Mouse (Mus musculus) right cerebral cortex, postnatal 36 days (tissue): ENCODE data around the gene Tsn.

ENCODE experiments used
- DNase-seq, 2 experiments: peaks; one replicate each; pipeline ENCODE4 v3.0.0; 2022; ENCODE audit warnings: low spot score in 2 of 2, mixed read lengths in 1 of 2

The Tsn gene

GRCm38 (mm10) chr1:118311622-118312326, at the start of gene Tsn:
Tsn (minus strand) TSS chr1:118311739.
- DNase-seq, result no peak

DNA sequence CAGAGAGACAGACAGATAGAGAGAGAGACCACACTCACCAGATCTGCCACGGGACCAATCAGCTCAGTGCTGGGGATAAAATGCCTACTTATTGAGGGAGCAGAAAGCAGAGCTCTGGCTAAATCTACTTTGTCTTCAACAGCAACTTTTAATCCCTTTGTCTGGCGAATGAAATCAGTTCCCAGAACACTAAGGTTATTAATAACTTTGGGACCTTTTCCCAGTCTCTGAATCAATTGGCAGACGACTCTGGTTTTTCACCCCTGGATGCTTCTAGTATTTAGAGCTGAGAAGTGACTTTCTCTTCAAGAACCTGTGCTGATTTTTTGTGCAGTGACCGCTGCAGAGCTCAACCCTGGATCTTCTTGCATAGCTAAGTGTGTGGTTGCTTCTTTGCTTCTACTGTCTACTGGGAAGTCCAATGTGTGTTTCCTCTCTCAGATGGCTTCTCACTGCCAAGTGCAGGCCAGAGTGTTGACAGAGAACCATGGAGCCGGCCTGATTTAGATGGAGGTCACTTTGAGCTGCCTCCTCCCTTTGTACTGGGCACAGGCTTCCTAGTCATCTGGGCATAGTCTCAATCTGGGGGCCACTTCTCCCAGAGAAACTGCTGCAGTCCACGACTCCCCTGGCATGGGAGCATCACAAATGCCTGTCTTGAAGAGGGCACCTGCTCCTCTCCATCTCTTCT, 47.7 kb upstream of the Tsn start:
- DNase-seq, result no peak

DNA sequence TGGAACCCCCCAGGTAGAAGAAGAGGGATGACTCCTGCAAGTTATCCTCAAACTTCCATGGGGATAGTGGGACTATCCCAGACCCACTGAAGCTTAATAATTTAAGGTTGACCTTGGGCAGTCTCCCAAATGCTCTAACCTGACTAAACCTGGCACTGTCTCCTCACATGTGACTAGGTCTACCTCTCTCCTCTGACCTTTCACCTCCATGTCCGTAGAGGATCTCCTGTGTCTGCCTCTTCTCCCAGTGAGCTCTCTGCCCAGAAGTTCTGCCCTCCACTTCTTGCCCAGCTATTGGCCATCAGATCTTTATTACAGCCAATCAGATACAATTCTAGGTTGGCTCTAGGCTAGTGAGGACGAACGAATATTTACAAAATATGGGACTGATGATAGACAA, 38.4 kb upstream of the Tsn start:
- DNase-seq, result no peak

GRCm38 (mm10) chr1:118343649-118344435, 32.3 kb upstream of the Tsn start:
- no peak for DNase-seq

GRCm38 (mm10) chr1:118337921-118338320, 26.4 kb upstream of the Tsn start:
- peak in 1 of 2 experiments; percentile 18 for DNase-seq

DNA sequence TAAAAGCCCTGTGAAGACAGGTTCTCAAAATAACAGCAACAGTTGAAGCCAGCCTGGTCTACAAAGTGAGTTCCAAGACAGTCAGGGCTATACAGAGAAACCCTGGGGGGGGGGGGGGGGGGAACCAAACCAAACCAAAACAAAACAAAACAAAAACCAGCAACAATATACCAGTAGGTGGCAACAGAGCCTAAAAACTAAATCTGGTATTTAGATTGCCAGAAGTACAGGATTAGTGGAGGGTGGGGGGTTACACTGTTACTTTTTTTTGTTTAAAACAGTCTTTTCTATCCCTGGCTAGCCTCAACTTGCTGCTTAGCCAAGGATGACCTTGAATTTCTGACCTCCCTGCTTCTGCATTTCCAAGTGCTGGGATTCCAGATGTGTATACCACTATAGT, 24.3 kb upstream of the Tsn start:
- DNase-seq, result no peak

- DNase-seq, result no peak
Measured at GRCm38 (mm10) chr1:118334749-118335713, 23.5 kb upstream of the Tsn start.

DNA sequence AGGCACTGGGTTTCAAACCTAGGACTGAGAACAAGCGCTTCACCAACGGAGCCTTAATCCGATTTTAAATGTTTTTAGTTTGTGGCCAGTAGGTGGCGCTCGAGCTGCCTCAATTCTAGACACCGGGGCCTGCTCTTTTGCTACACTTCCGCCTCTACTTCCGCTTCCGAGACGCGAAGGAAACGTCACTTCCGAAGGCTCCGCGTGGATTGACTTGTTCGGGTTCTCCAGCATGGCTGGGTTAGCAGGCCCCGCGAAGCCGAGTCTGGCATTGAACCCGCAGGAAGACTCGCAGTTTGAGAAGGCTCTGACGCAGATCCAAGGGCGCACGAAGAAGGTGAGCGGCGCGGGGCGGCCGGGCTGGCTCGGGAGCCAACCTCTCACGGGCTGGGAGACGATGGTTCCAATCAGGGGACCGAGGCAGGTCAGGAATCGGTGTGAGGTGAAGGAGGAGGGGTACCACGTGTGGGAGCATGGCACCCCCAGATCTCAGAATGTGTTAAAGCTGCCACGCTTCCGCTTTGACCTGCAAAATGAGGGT, 10.2 kb upstream of the Tsn start, which contains the start of gene Nifk:
TSS of gene Nifk (plus strand) at position 179 of the 541 bp plus-strand sequence.
- peak; percentile 91 to 95 for DNase-seq

- no peak for DNase-seq
Measured at GRCm38 (mm10) chr1:118320696-118321095, 9.2 kb upstream of the Tsn start.

- DNase-seq, result peak; percentile 75 to 82
Measured at GRCm38 (mm10) chr1:118310780-118311621, 538 bp downstream of the Tsn start.

DNA sequence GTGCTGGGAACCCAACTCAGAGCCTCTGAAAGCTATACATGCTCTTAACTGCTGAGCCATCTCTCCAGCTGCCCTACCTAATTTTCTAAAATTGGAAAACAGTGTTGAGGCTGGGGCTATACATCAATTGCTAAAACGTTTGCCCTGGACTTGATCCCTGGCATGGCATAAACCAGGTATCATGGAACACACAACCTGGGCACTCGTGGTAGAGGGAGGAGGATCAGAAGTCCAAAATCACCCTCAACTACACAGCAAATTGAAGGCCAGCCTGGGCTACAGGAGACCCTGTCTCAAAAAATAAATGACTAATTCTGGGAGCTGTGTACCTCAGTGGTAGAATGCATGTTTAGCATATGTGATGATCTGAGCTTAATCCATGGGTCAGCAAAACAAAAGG, 13.8 kb downstream of the Tsn start:
- no peak for DNase-seq

DNA sequence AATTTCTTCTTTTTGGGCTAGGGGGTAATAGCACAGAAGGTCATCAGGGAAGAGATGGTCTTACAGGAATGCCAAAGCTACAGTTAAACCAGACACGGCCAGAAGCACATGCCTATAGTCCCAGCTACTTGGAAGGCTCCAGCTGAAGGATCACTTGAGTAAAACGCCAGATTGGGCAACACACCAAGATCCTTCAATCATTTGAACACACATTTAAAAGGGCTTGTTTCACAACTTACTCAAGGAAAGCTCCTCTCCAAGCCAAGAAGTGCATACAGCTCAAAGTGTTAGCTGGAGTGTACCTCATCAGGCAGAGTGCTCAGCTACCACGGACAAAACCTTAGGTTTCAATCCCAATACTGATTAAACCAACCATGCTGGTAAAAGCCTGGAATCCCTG, 14.9 kb downstream of the Tsn start:
- no peak for DNase-seq

DNA sequence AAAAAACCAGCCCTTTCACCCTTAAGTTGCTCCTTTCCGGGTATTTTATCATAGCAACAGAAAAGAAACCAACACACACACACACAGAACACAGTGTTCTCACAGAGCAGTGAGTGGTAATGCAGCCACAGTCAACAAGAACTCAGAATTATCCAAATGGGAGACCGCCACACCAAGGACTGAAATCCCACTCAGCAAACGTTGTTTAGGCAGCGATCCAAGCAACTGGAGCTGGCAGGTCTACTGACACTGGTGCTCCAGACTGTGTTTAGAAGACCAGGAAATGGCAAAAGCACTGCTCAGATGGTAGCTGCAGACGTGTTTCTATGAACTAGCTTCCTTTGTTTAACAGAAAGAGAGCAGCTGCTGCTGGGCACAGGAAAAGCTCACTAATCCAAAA, 16.7 kb downstream of the Tsn start:
- DNase-seq, result no peak

- no peak for DNase-seq
Measured at GRCm38 (mm10) chr1:118294192-118294591, 17.3 kb downstream of the Tsn start.

DNA sequence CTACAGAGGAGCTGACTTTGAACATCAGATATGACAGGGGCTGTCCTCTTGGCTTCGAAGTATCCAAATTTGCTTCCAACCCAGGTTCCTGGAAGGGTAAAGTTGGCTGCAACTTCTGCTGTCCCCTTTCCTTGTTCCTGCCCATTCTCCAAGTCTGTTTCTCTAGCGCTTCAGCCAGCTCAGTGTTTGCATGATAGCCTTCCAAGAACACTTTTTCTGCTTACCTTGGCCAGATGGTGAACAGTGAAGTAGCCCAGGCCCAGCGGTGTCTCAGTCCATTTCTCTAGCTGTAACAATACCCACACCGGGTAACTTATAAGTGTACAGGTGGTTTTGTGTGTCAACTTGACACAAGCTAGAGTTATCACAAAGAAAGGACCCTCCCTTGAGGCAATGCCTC, 19.2 kb downstream of the Tsn start:
- DNase-seq, result no peak

GRCm38 (mm10) chr1:118275139-118275538, 36.4 kb downstream of the Tsn start:
- DNase-seq, result no peak

GRCm38 (mm10) chr1:118251931-118252330, 59.6 kb downstream of the Tsn start:
- no peak for DNase-seq
